Mouse (Mus musculus) testis, adult 2 months (tissue): ENCODE measurements around the gene Ndst2. TPM values are rescaled to one million over a fixed set of nuclear protein-coding genes. Genes with fewer than 3 reads are reported as not detected.

Experiments
- H3K27ac ChIP-seq: fragments of 200-500 bp; 2 replicates; pipeline ENCODE4 v1.5.1; 2012; ENCODE audit warnings: low read depth, low read length; ENCODE audit not compliant: control insufficient read depth, insufficient read depth
- H3K27me3 ChIP-seq: fragments of 200-500 bp; 2 replicates; pipeline ENCODE4 v1.6.1; 2012; ENCODE audit warnings: mild to moderate bottlenecking, low read length, moderate library complexity; ENCODE audit not compliant: control insufficient read depth, insufficient read depth
- H3K36me3 ChIP-seq: fragments of 200-500 bp; 2 replicates; pipeline ENCODE4 v1.6.1; 2012; ENCODE audit warnings: mild to moderate bottlenecking, low read length; ENCODE audit not compliant: control insufficient read depth, insufficient read depth
- H3K4me1 ChIP-seq: fragments of 200-500 bp; 2 replicates; pipeline ENCODE4 v1.6.1; 2012; ENCODE audit warnings: low read length; ENCODE audit not compliant: control insufficient read depth, insufficient read depth
- H3K4me3 ChIP-seq: fragments of 200-500 bp; 2 replicates; pipeline ENCODE4 v1.5.1; 2012; ENCODE audit warnings: low read depth, mild to moderate bottlenecking, low read length, moderate library complexity, mixed read lengths; ENCODE audit not compliant: control insufficient read depth
- CTCF ChIP-seq: fragments of 200-500 bp; IDR thresholded peaks from 2 replicates; pipeline ENCODE4 v1.5.1; 2012; ENCODE audit warnings: low read depth, mild to moderate bottlenecking, inconsistent platforms, low read length, moderate library complexity; ENCODE audit not compliant: control insufficient read depth, insufficient read depth, insufficient replicate concordance
- POLR2A ChIP-seq: fragments of 200-500 bp; IDR thresholded peaks from 2 replicates; pipeline ENCODE4 v1.6.1; 2012; ENCODE audit warnings: low read depth, mild to moderate bottlenecking, inconsistent platforms, low read length, moderate library complexity; ENCODE audit not compliant: control insufficient read depth
- polyA plus RNA-seq: library from polyadenylated mRNA; depleted of rRNA; stranded (reverse); fragments of >200 nt; gene quantifications from 2 replicates; pipeline ENCODE4 v1.2.3, GENCODE M21; 2012; rRNA removed

Ndst2 gene
- polyA plus RNA-seq, 1 experiment, result 33.2 TPM

- peak within 1 kb of the TSS; percentile 96 for H3K27ac ChIP-seq
- TF ChIP-seq POLR2A, result peak; percentile 70
- TF ChIP-seq CTCF, result 0 out of 2 replicates have a peak, but pooled peaks have one; percentile 2
- no peaks in the 10 kb centered on the region for H3K4me1 ChIP-seq
- H3K27me3 ChIP-seq, result no peaks in the 10 kb centered on the region
- peaks cover 1% of the 10 kb centered on the region for H3K36me3 ChIP-seq
- H3K4me3 ChIP-seq, result peak within 1 kb of the TSS; percentile 99
Measured at GRCm38 (mm10) chr14:20674064-20674833, 60.1 kb downstream of the Ndst2 start, which contains the start of gene Sec24c. Gene Sec24c (plus strand): TSS chr14:20674308.

DNA sequence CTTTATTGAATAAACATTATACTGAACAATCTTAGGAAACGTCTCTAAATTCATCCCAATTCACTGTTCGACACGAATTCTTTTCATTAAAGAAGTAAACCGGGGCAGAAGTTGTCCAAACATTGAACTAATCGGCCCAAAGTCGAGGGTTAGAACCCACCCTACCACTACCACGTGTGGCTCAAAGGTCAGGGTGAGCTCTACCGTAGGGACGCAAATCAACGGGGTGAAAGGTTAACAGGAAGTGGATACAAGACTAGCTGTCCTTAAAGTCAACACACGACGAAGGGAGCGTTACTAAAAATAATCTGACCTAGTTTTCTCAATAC is 60.7 kb downstream of the Ndst2 start:
- Histone ChIP-seq H3K4me1 (no peaks in the 10 kb centered on the region), H3K27me3 (no peaks in the 10 kb centered on the region), H3K36me3 (peaks cover 1% of the 10 kb centered on the region; the same call in 1 of the 2 replicates), H3K4me3 (peak overlapping the region; percentile 74), H3K27ac (peak overlapping the region; percentile 69)
- TF ChIP-seq CTCF, result no peak
- no peak for TF ChIP-seq POLR2A

Other genes starting within 250 kb of the Ndst2 start
- gene Mss51, start 237.7 kb downstream of the Ndst2 start, polyA plus RNA-seq, result 1.7 and 2.1 TPM in 2 replicates
- 7.7 and 10.0 TPM in 2 replicates for gene Ppp3cb, start 188.0 kb downstream of the Ndst2 start, polyA plus RNA-seq
- 12.9 and 14.4 TPM in 2 replicates for gene Usp54, start 93.5 kb downstream of the Ndst2 start, polyA plus RNA-seq
- 0.28 and 0.47 TPM in 2 replicates for gene Myoz1, start 78.0 kb downstream of the Ndst2 start, polyA plus RNA-seq
- 0.38 and 0.60 TPM in 2 replicates for gene Synpo2l, start 66.2 kb downstream of the Ndst2 start, polyA plus RNA-seq
- gene Sec24c, start 60.3 kb downstream of the Ndst2 start, polyA plus RNA-seq, result 78.2 and 80.7 TPM in 2 replicates
- gene Fut11, start 39.6 kb downstream of the Ndst2 start, polyA plus RNA-seq, result 2.1 and 2.3 TPM in 2 replicates
- 36.1 and 36.2 TPM in 2 replicates for gene Chchd1, start 31.6 kb downstream of the Ndst2 start, polyA plus RNA-seq
- gene Zswim8, start 27.0 kb downstream of the Ndst2 start, polyA plus RNA-seq, result 149 and 156 TPM in 2 replicates
- gene Camk2g, start 59.5 kb upstream of the Ndst2 start, polyA plus RNA-seq, result 16.4 and 18.6 TPM in 2 replicates
- 0.73 and 1.2 TPM in 2 replicates for gene Plau, start 102.1 kb upstream of the Ndst2 start, polyA plus RNA-seq
- gene Vcl, start 194.8 kb upstream of the Ndst2 start, polyA plus RNA-seq, result 21.8 and 22.9 TPM in 2 replicates